Mouse (Mus musculus) frontal cortex, postnatal 36 days (tissue): ENCODE results near the gene Gm17657.

Source experiments
- DNase-seq, 2 experiments: peaks; one replicate each; pipeline ENCODE4 v3.0.0; 2022; ENCODE audit warnings: low spot score in 2 of 2

The Gm17657 gene

GRCm38 (mm10) chr17:29549543-29550428 lies at the start of gene Gm17657, which contains the start of gene Tbc1d22b:
TSS of gene Gm17657 (minus strand) at chr17:29549638.
TSS of gene Tbc1d22b (plus strand) at chr17:29549785.
- peak; percentile 91 to 94 for DNase-seq

- no peak for DNase-seq
These were observed 49.6 kb upstream of the Gm17657 start for GRCm38 (mm10) chr17:29599051-29599450.

- DNase-seq, result no peak
These were observed 47.3 kb upstream of the Gm17657 start for GRCm38 (mm10) chr17:29596771-29597132.

- no peak for DNase-seq
These were observed 46.7 kb upstream of the Gm17657 start for GRCm38 (mm10) chr17:29595891-29596770.

GRCm38 (mm10) chr17:29589221-29589898 lies 39.9 kb upstream of the Gm17657 start:
- DNase-seq, result no peak

- no peak for DNase-seq
These were observed 37.5 kb upstream of the Gm17657 start for GRCm38 (mm10) chr17:29586921-29587320.

- DNase-seq, result no peak
These were observed 36.0 kb upstream of the Gm17657 start for GRCm38 (mm10) chr17:29585446-29585845.

- DNase-seq, result no peak
These were observed 35.3 kb upstream of the Gm17657 start for GRCm38 (mm10) chr17:29584737-29585136.

- DNase-seq, result no peak
These were observed 34.9 kb upstream of the Gm17657 start for GRCm38 (mm10) chr17:29584306-29584705.

- DNase-seq, result no peak
These were observed 34.1 kb upstream of the Gm17657 start for GRCm38 (mm10) chr17:29583569-29583968.

- DNase-seq, result no peak
These were observed 30.2 kb upstream of the Gm17657 start for GRCm38 (mm10) chr17:29579579-29580126.

- no peak for DNase-seq
These were observed 20.4 kb upstream of the Gm17657 start for GRCm38 (mm10) chr17:29569831-29570230.

GRCm38 (mm10) chr17:29568435-29568834 lies 19.0 kb upstream of the Gm17657 start:
- no peak for DNase-seq

- DNase-seq, result no peak
These were observed 16.1 kb upstream of the Gm17657 start for GRCm38 (mm10) chr17:29565521-29565920.

- no peak for DNase-seq
These were observed 9.0 kb upstream of the Gm17657 start for GRCm38 (mm10) chr17:29558476-29558875.

- DNase-seq, result no peak
These were observed 7.5 kb upstream of the Gm17657 start for GRCm38 (mm10) chr17:29556893-29557292.

GRCm38 (mm10) chr17:29556456-29556855 lies 7.0 kb upstream of the Gm17657 start:
- DNase-seq, result no peak

- no peak for DNase-seq
These were observed 4.7 kb upstream of the Gm17657 start for GRCm38 (mm10) chr17:29554176-29554575.

GRCm38 (mm10) chr17:29552162-29552732 lies 2.8 kb upstream of the Gm17657 start, which contains the start of gene Tmem217:
TSS of gene Tmem217 (minus strand) at chr17:29552385.
- DNase-seq, result no peak

GRCm38 (mm10) chr17:29551019-29551418 lies 1.6 kb upstream of the Gm17657 start:
- no peak for DNase-seq

- no peak for DNase-seq
These were observed 444 bp downstream of the Gm17657 start for GRCm38 (mm10) chr17:29548994-29549393.
